Mouse (Mus musculus) liver, embryonic 14.5 days (tissue): ENCODE data around the gene Slc36a2. TPM values are rescaled to one million over a fixed set of nuclear protein-coding genes. Genes with fewer than 3 reads are reported as not detected.

ENCODE experiments used
- ATAC-seq: fragments of 200-750 bp; cut with Nextera tagmentation; 2 replicates; pipeline ENCODE4 v1.8.0; 2017; ENCODE audit warnings: moderate number of reproducible peaks, mild to moderate bottlenecking, moderate library complexity; ENCODE audit not compliant: insufficient read depth
- DNase-seq, 3 experiments: peaks; one replicate each; pipeline ENCODE4 v3.0.0-alpha.2; 2012 to 2013; ENCODE audit warnings: low read depth in 3 of 3, low spot score in 3 of 3
- H3K27ac ChIP-seq: fragments of 300-500 bp; sonication (generic); 2 replicates; pipeline ENCODE4 v1.5.1; 2014; ENCODE audit warnings: moderate library complexity, mild to moderate bottlenecking, control low read depth, inconsistent platforms
- H3K27me3 ChIP-seq: fragments of 300-500 bp; sonication (generic); 2 replicates; pipeline ENCODE4 v1.6.1; 2014; ENCODE audit warnings: mild to moderate bottlenecking, low read length, moderate library complexity; ENCODE audit not compliant: control insufficient read depth, insufficient read depth
- H3K36me3 ChIP-seq: fragments of 300-500 bp; sonication (generic); replicated peaks from 2 replicates; pipeline ENCODE4 v1.6.1; 2014; ENCODE audit warnings: low read depth; ENCODE audit not compliant: control insufficient read depth, insufficient read depth
- H3K4me1 ChIP-seq, 2 experiments: fragments of 200-500 bp in 1 of 2; fragments of 300-500 bp in 1 of 2; sonication (generic) in 1 of 2; replicated peaks; 2 replicates each; pipeline ENCODE4 v1.6.1; 2012 to 2014; ENCODE audit warnings: antibody characterized with exemption in 1 of 2, inconsistent platforms in 1 of 2, low read length in 1 of 2; ENCODE audit not compliant: control insufficient read depth in 2 of 2, insufficient read depth in 2 of 2
- H3K4me2 ChIP-seq: fragments of 300-500 bp; sonication (generic); 2 replicates; pipeline ENCODE4 v1.6.1; 2014; ENCODE audit warnings: low read depth, mild to moderate bottlenecking, control low read depth, moderate library complexity
- H3K4me3 ChIP-seq, 2 experiments: fragments of 200-500 bp in 1 of 2; fragments of 300-500 bp in 1 of 2; sonication (generic) in 1 of 2; 2 replicates each; pipeline ENCODE4 v1.5.1; 2012 to 2014; ENCODE audit warnings: low read depth in 2 of 2, low read length in 2 of 2, mild to moderate bottlenecking in 2 of 2, control low read depth in 1 of 2, inconsistent platforms in 1 of 2, moderate library complexity in 1 of 2; ENCODE audit not compliant: insufficient read depth in 1 of 2
- H3K9ac ChIP-seq: fragments of 300-500 bp; sonication (generic); replicated peaks from 2 replicates; pipeline ENCODE4 v1.6.1; 2014; ENCODE audit warnings: mild to moderate bottlenecking, control low read depth, moderate library complexity
- H3K9me3 ChIP-seq: fragments of 300-500 bp; sonication (generic); 2 replicates; pipeline ENCODE4 v1.6.1; 2016; ENCODE audit warnings: low read length, mixed read lengths; ENCODE audit not compliant: control insufficient read depth
- CTCF ChIP-seq: IDR thresholded peaks from 2 replicates; pipeline ENCODE4 v1.5.1; 2016; ENCODE audit warnings: antibody characterized with exemption, low read depth, control low read depth
- EP300 ChIP-seq: IDR thresholded peaks from 2 replicates; pipeline ENCODE4 v1.6.1; 2016; ENCODE audit warnings: antibody characterized with exemption, low read depth
- WGBS: fragments of 180-500 bp; shearing (Covaris S2); extraction: QIAGEN DNeasy Blood & Tissue Kit; methylation state at CpG from one replicate; pipeline ENCODE4 v1.1.7; 2014; ENCODE audit not compliant: insufficient replicate concordance; 5-methylcytosine and 5-hydroxymethylcytosine counted together
- polyA plus RNA-seq, 2 experiments: library from polyadenylated mRNA; depleted of rRNA in 1 of 2; stranded (reverse) in 1 of 2; unstranded in 1 of 2; fragments of >200 nt; fragmentation: Nextera tagmentation in 1 of 2; extraction: Ambion mirVana in 1 of 2; gene quantifications; 2 replicates each; pipeline versions ENCODE4 v1.2.1 to v1.2.3; 2012 to 2014

Slc36a2 gene
- polyA plus RNA-seq, 2 experiments, result 13.8 to 14.1 TPM

DNA sequence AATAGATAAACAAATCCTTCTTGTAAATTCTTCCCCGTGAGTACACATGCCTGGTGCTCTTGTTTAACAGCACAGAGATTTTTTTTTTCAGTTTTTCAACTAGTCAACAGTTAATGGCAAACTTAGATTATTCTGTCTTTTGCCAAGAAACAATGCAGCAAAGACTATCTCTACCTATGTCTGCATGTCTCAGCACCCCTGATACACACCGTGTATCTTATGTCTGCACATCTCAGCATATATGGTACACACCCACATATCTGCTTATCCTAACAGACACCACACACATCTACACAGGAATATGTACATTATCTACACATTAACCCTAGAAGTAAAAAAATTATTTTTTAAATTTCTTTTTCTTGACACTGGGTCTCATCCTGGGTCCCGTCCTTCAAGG is 58.2 kb downstream of the Slc36a2 start:
- TF ChIP-seq CTCF, result no peak
- TF ChIP-seq EP300, result peak; percentile 39; the same call in 1 of the 2 replicates
- Histone ChIP-seq H3K27me3 (no peaks in the 10 kb centered on the region), H3K36me3 (no peaks in the 10 kb centered on the region), H3K4me3 (no peak overlapping the region), H3K4me2 (no peak overlapping the region), H3K4me1 (peaks cover 7 to 21% of the 10 kb centered on the region in 2 experiments; a peak in 3 of 4 replicates), H3K9ac (no peak overlapping the region), H3K9me3 (no peaks in the 10 kb centered on the region), H3K27ac (no peak overlapping the region)
- WGBS, result 24% methylated on average over 3 of the region's 3 CpGs
- peak in 1 of 3 experiments; percentile 9 for DNase-seq
- ATAC-seq, result peak; percentile 73

DNA sequence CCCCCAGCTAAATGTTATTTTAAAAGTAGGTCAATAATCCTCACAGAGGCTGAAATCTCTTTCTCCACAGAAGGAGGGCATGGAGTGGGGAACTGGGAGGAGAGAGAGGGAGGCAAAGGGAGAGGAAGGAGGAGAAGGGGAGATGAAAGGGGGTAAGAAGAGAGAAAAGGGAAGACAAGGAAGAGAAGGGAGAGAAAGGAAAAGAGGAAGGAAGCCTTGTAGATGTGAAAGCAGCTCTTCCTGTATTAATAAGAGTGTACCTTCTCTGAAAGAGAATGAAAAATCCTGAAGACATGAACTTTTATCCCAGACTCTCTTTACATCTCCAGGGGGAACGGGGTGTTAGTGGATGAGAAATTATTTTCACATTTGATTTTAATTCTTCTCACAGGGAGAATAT is 63.4 kb downstream of the Slc36a2 start:
- 61% methylated on average over 1 of the region's 1 CpGs for WGBS
- no peaks in the 10 kb centered on the region for H3K27me3 ChIP-seq
- no peak overlapping the region for H3K4me3 ChIP-seq
- no peak overlapping the region for H3K27ac ChIP-seq
- no peaks in the 10 kb centered on the region for H3K36me3 ChIP-seq
- H3K9me3 ChIP-seq, result no peaks in the 10 kb centered on the region
- no peak for ATAC-seq
- TF ChIP-seq EP300 (no peak), CTCF (no peak)
- H3K4me1 ChIP-seq, result peaks cover 3 to 8% of the 10 kb centered on the region in 2 experiments; a peak in 3 of 4 replicates
- no peak for DNase-seq
- no peak overlapping the region for H3K9ac ChIP-seq
- H3K4me2 ChIP-seq, result no peak overlapping the region

DNA sequence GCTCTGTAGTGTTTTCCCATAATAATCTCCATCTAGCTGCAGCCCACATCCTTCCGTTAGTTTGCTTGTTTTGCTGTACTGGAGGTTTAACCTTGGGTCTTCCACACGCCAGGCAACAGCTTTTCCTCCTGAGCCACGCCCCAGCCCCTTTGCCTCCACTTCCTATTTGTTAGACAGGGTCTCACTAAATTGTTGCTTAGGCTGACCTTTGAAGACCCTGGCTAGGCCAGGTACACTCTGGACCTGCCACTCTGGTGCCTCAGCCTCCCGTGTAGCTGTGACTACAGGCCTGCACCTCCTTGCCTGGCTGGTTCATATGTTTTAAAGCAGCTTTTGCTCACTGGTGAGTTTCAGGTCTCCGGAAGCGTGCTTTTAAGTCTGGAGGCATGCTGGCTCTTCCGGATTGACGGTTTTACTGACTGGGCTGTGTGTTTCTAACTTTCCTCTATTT is 64.0 kb downstream of the Slc36a2 start:
- ATAC-seq (no peak), DNase-seq (no peak)
- 30% methylated on average over 8 of the region's 8 CpGs for WGBS
- no peaks in the 10 kb centered on the region for H3K9me3 ChIP-seq
- H3K4me1 ChIP-seq, result peaks cover 0 to 4% of the 10 kb centered on the region in 2 experiments; a peak in 1 of 4 replicates
- H3K9ac ChIP-seq, result no peak overlapping the region
- no peaks in the 10 kb centered on the region for H3K36me3 ChIP-seq
- no peaks in the 10 kb centered on the region for H3K27me3 ChIP-seq
- no peak overlapping the region for H3K4me3 ChIP-seq
- H3K4me2 ChIP-seq, result no peak overlapping the region
- no peak overlapping the region for H3K27ac ChIP-seq
- TF ChIP-seq CTCF (no peak), EP300 (no peak)

GRCm38 (mm10) chr11:55120279-55120678 is 64.6 kb downstream of the Slc36a2 start:
- no peak for DNase-seq
- Histone ChIP-seq H3K9ac (no peak overlapping the region), H3K4me3 (no peak overlapping the region), H3K36me3 (no peaks in the 10 kb centered on the region), H3K27me3 (no peaks in the 10 kb centered on the region), H3K4me2 (no peak overlapping the region), H3K9me3 (no peaks in the 10 kb centered on the region), H3K4me1 (peaks cover 0 to 4% of the 10 kb centered on the region in 2 experiments; a peak in 1 of 4 replicates), H3K27ac (no peak overlapping the region)
- TF ChIP-seq EP300 (no peak), CTCF (no peak)
- no peak for ATAC-seq

- H3K4me2 ChIP-seq, result no peak overlapping the region
- 29% methylated on average over 2 of the region's 2 CpGs for WGBS
- no peak overlapping the region for H3K4me3 ChIP-seq
- TF ChIP-seq EP300 (no peak), CTCF (no peak)
- ATAC-seq (no peak), DNase-seq (no peak)
- no peak overlapping the region for H3K27ac ChIP-seq
- H3K27me3 ChIP-seq, result no peaks in the 10 kb centered on the region
- no peaks in the 10 kb centered on the region for H3K36me3 ChIP-seq
- H3K9me3 ChIP-seq, result no peaks in the 10 kb centered on the region
- H3K4me1 ChIP-seq, result peaks cover 0 to 10% of the 10 kb centered on the region in 2 experiments; a peak in 2 of 4 replicates
- no peak overlapping the region for H3K9ac ChIP-seq
Observed at GRCm38 (mm10) chr11:55117031-55117430, 67.8 kb downstream of the Slc36a2 start.
